In the genomic region with DNA sequence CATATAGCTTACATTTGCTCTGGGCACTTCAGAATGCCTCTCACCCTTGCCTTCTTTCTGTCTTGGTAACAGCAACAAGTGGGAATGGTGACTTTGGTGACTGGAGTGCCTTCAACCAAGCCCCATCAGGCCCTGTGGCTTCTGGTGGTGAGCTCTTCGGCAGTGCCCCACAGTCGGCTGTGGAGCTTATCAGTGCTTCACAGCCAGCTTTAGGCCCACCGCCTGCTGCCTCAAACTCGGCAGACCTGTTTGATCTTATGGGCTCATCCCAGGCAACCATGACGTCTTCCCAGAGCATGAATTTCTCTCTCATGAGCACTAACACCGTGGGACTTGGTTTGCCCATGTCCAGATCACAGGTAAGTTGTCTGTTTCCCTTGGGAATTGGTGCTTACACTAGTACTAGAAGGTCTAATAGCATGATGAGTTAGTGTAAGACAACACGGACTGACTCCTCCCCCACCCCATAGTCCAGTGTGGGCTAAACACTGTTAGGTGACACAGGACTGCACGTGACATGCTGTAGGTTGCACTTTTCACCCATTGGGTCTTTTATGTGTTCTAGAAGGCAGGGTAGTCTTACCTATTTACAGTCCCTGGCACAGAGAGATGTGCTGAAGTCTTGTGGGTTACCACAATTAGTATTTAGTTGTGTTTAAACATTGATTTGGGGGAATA, we compare ENCODE assay signal across 17 mouse cellular contexts. TPM values are rescaled to one million over a fixed set of nuclear protein-coding genes. Genes with fewer than 3 reads are reported as not detected.
DNase-seq lines count a peak whose midpoint lies in the region; ATAC-seq and TF ChIP-seq lines count a peak whose summit lies in the region.
"Had no signal": no experiment of that assay in that cellular context is flagged by ENCODE, and none has a peak within 500 bp of the region (broad histone marks: within the 10 kb centered on the region; RNA-seq: fewer than 3 reads in every experiment).

No protein-coding gene starts in this region.

- H3K4me2 ChIP-seq in kidney, embryonic 15.5 days: no peak overlapping the region
- peak overlapping the region; percentile 39 for H3K4me2 ChIP-seq in liver, embryonic 14.5 days (ENCODE audit: low read depth)
- no peak overlapping the region for H3K4me2 ChIP-seq in midbrain, embryonic 13.5 days (replicated peaks)
- H3K4me2 ChIP-seq: hindbrain, embryonic 13.5 days; intestine, embryonic 15.5 days; midbrain, embryonic 11.5 days had no signal

- H3K36me3 ChIP-seq in kidney, embryonic 15.5 days: peaks cover 82% of the 10 kb centered on the region
- peaks cover 59% of the 10 kb centered on the region for H3K36me3 ChIP-seq in liver, embryonic 14.5 days (replicated peaks; ENCODE audit: control insufficient read depth, insufficient read depth, low read depth)
- H3K36me3 ChIP-seq in midbrain, embryonic 13.5 days: peaks cover 67% of the 10 kb centered on the region
- peaks cover 44% of the 10 kb centered on the region for H3K36me3 ChIP-seq in thymus, adult 2 months (ENCODE audit: control insufficient read depth, insufficient read depth, low read length)

- TF ChIP-seq CTCF in liver, embryonic 14.5 days (IDR thresholded peaks at IDR 0.05; ENCODE audit: low read depth): no peak
- TF ChIP-seq CTCF in thymus, adult 2 months (IDR thresholded peaks at IDR 0.05; ENCODE audit: borderline replicate concordance, control insufficient read depth, extremely low read depth, insufficient read depth, low read length, poor library complexity): no peak

- H3K4me1 ChIP-seq in kidney, embryonic 15.5 days: no peaks in the 10 kb centered on the region
- peaks cover 14 to 16% of the 10 kb centered on the region in 2 experiments for H3K4me1 ChIP-seq in liver, embryonic 14.5 days (replicated peaks; ENCODE audit: control insufficient read depth in 2 of 2, insufficient read depth in 2 of 2, low read length in 1 of 2)
- H3K4me1 ChIP-seq in midbrain, embryonic 13.5 days (replicated peaks): no peaks in the 10 kb centered on the region
- no peaks in the 10 kb centered on the region for H3K4me1 ChIP-seq in thymus, adult 2 months (replicated peaks; ENCODE audit: control insufficient read depth, insufficient read depth, low read length)
- H3K4me1 ChIP-seq: hindbrain, embryonic 13.5 days; intestine, embryonic 15.5 days had no signal

- no peaks in the 10 kb centered on the region for H3K27me3 ChIP-seq in kidney, embryonic 15.5 days
- no peaks in the 10 kb centered on the region for H3K27me3 ChIP-seq in liver, embryonic 14.5 days (ENCODE audit: control insufficient read depth, insufficient read depth, low read length)
- no peaks in the 10 kb centered on the region for H3K27me3 ChIP-seq in midbrain, embryonic 13.5 days
- no peaks in the 10 kb centered on the region for H3K27me3 ChIP-seq in thymus, adult 2 months (ENCODE audit: control insufficient read depth, insufficient read depth, low read length)
- H3K27me3 ChIP-seq: hindbrain, embryonic 13.5 days; intestine, embryonic 15.5 days had no signal

- ATAC-seq in kidney, embryonic 15.5 days (replicated peaks; ENCODE audit: low FRiP score): 0 out of 2 replicates have a peak, but pooled peaks have one; percentile 15
- ATAC-seq in common myeloid progenitor, adult 5-6 weeks (replicated peaks; ENCODE audit: low read depth, poor library complexity, severe bottlenecking): peak; percentile 54; the same call in 1 of the 2 replicates
- peak; percentile 97 for ATAC-seq in liver, embryonic 14.5 days (ENCODE audit: insufficient read depth)
- no peak for ATAC-seq in midbrain, embryonic 13.5 days
- ATAC-seq: forebrain, embryonic 14.5 days; intestine, embryonic 15.5 days had no signal

- 89% methylated on average over 8 of the region's 8 CpGs for WGBS in kidney, embryonic 15.5 days
- WGBS in liver, embryonic 14.5 days (ENCODE audit: insufficient replicate concordance): 18% methylated on average over 8 of the region's 8 CpGs
- WGBS in midbrain, embryonic 13.5 days: 92% methylated on average over 8 of the region's 8 CpGs
- WGBS in thymus, adult 2 months: 97% methylated on average over 8 of the region's 8 CpGs

- TF ChIP-seq EP300 in liver, embryonic 14.5 days (IDR thresholded peaks at IDR 0.05; ENCODE audit: low read depth): peak; percentile 55

- no peak for TF ChIP-seq POLR2A in thymus, adult 2 months (IDR thresholded peaks at IDR 0.05; ENCODE audit: control insufficient read depth, extremely low read depth, insufficient read depth, low read length, poor library complexity)

- H3K9me3 ChIP-seq in kidney, embryonic 15.5 days (replicated peaks): no peaks in the 10 kb centered on the region
- H3K9me3 ChIP-seq in liver, embryonic 14.5 days (ENCODE audit: control insufficient read depth, low read length): no peaks in the 10 kb centered on the region
- H3K9me3 ChIP-seq in midbrain, embryonic 13.5 days: no peaks in the 10 kb centered on the region
- H3K9me3 ChIP-seq: hindbrain, embryonic 13.5 days; intestine, embryonic 15.5 days had no signal

- DNase-seq in kidney, postnatal 10 days: no peak
- peak; percentile 48 to 59 (median 54) for DNase-seq in liver, embryonic 14.5 days (ENCODE audit: low read depth in 3 of 3, low spot score in 3 of 3)
- no peak for DNase-seq in thymus, postnatal 0 days (ENCODE audit: low spot score)
- DNase-seq in thymus, adult 2 months: no peak
- DNase-seq: adrenal gland, adult 2 months; cerebellum, adult 9-10 months; gastrocnemius, postnatal 36 days; layer of hippocampus, postnatal 36 days; lung, adult 18-20 months; lung, postnatal 36 days had no signal

- H3K4me3 ChIP-seq in kidney, embryonic 15.5 days (replicated peaks): no peak overlapping the region
- H3K4me3 ChIP-seq in liver, embryonic 14.5 days (ENCODE audit: insufficient read depth in 1 of 2, low read depth in 2 of 2, low read length in 2 of 2): no peak overlapping the region
- H3K4me3 ChIP-seq in midbrain, embryonic 13.5 days (replicated peaks): no peak overlapping the region
- H3K4me3 ChIP-seq in thymus, adult 2 months (ENCODE audit: control insufficient read depth, insufficient read depth, low read length): no peak overlapping the region
- H3K4me3 ChIP-seq: hindbrain, embryonic 13.5 days; intestine, embryonic 15.5 days had no signal

- no peak overlapping the region for H3K27ac ChIP-seq in kidney, embryonic 15.5 days
- peak overlapping the region; percentile 74 for H3K27ac ChIP-seq in liver, embryonic 14.5 days
- no peak overlapping the region for H3K27ac ChIP-seq in midbrain, embryonic 13.5 days
- H3K27ac ChIP-seq in thymus, adult 2 months (ENCODE audit: control insufficient read depth, insufficient read depth, low read length): no peak overlapping the region
- H3K27ac ChIP-seq: hindbrain, embryonic 13.5 days; intestine, embryonic 15.5 days had no signal

- H3K9ac ChIP-seq in kidney, embryonic 15.5 days: no peak overlapping the region
- peak overlapping the region; percentile 31 for H3K9ac ChIP-seq in liver, embryonic 14.5 days (replicated peaks)
- no peak overlapping the region for H3K9ac ChIP-seq in midbrain, embryonic 13.5 days (replicated peaks)
- H3K9ac ChIP-seq: hindbrain, embryonic 13.5 days; intestine, embryonic 15.5 days had no signal

RNA-seq across cellular contexts. Expression of a gene that starts 38.5 kb away (rescaled TPM):
- 5.0 and 5.6 TPM in 2 replicates for polyA plus RNA-seq in kidney, embryonic 15.5 days (2015; fragmentation: Nextera tagmentation; extraction: Ambion mirVana)
- total RNA-seq in common myeloid progenitor, adult 5-6 weeks (2017): 3.2 and 4.1 TPM in 2 replicates
- polyA plus RNA-seq in liver, embryonic 14.5 days (2012; rRNA removed): 2.5 and 2.6 TPM in 2 replicates
- 3.4 TPM in 2 replicates for polyA plus RNA-seq in liver, embryonic 14.5 days (2014; fragmentation: Nextera tagmentation; extraction: Ambion mirVana)
- polyA plus RNA-seq in thymus, postnatal 0 days (2015; fragmentation: Nextera tagmentation; extraction: Ambion mirVana): 8.1 and 10.0 TPM in 2 replicates
- polyA plus RNA-seq in midbrain, embryonic 13.5 days (2015; fragmentation: Nextera tagmentation; extraction: Ambion mirVana): 15.7 and 16.9 TPM in 2 replicates
- polyA plus RNA-seq in thymus, adult 2 months (2012; rRNA removed): 11.4 and 13.0 TPM in 2 replicates

RNA-seq across cellular contexts. Expression of a gene that starts 49.0 kb away (rescaled TPM):
- 14.9 and 16.4 TPM in 2 replicates for polyA plus RNA-seq in kidney, embryonic 15.5 days (2015; fragmentation: Nextera tagmentation; extraction: Ambion mirVana)
- 21.9 and 29.7 TPM in 2 replicates for total RNA-seq in common myeloid progenitor, adult 5-6 weeks (2017)
- 5.9 and 8.7 TPM in 2 replicates for polyA plus RNA-seq in liver, embryonic 14.5 days (2012; rRNA removed)
- polyA plus RNA-seq in liver, embryonic 14.5 days (2014; fragmentation: Nextera tagmentation; extraction: Ambion mirVana): 6.3 and 6.5 TPM in 2 replicates
- polyA plus RNA-seq in thymus, postnatal 0 days (2015; fragmentation: Nextera tagmentation; extraction: Ambion mirVana): 12.6 and 12.9 TPM in 2 replicates
- 12.3 and 13.8 TPM in 2 replicates for polyA plus RNA-seq in midbrain, embryonic 13.5 days (2015; fragmentation: Nextera tagmentation; extraction: Ambion mirVana)
- 9.1 and 11.4 TPM in 2 replicates for polyA plus RNA-seq in thymus, adult 2 months (2012; rRNA removed)

RNA-seq across cellular contexts. Expression of a gene that starts 54.4 kb away (rescaled TPM):
- 97.8 and 102 TPM in 2 replicates for polyA plus RNA-seq in kidney, embryonic 15.5 days (2015; fragmentation: Nextera tagmentation; extraction: Ambion mirVana)
- 157 and 188 TPM in 2 replicates for total RNA-seq in common myeloid progenitor, adult 5-6 weeks (2017)
- 36.3 and 46.0 TPM in 2 replicates for polyA plus RNA-seq in liver, embryonic 14.5 days (2012; rRNA removed)
- 41.6 and 43.3 TPM in 2 replicates for polyA plus RNA-seq in liver, embryonic 14.5 days (2014; fragmentation: Nextera tagmentation; extraction: Ambion mirVana)
- 60.0 and 68.2 TPM in 2 replicates for polyA plus RNA-seq in thymus, postnatal 0 days (2015; fragmentation: Nextera tagmentation; extraction: Ambion mirVana)
- polyA plus RNA-seq in midbrain, embryonic 13.5 days (2015; fragmentation: Nextera tagmentation; extraction: Ambion mirVana): 48.8 and 49.8 TPM in 2 replicates
- 64.6 and 70.1 TPM in 2 replicates for polyA plus RNA-seq in thymus, adult 2 months (2012; rRNA removed)

Comparison
In these comparisons a context has a peak if more than half of its experiments do, and no peak if none do; other contexts are left out.
1. DNase-seq: peak in liver, embryonic 14.5 days (3 of 3); none in kidney, postnatal 10 days (single experiment), thymus, postnatal 0 days (single experiment) and thymus, adult 2 months (single experiment).